Mouse (Mus musculus) myocyte (in vitro differentiated cells): ENCODE data around the gene Best1. TPM values are rescaled to one million over a fixed set of nuclear protein-coding genes. Genes with fewer than 3 reads are reported as not detected.

Source experiments
- H3K27me3 ChIP-seq: one replicate; pipeline ENCODE4 v1.6.1; 2011; ENCODE audit not compliant: control insufficient read depth, insufficient read depth, insufficient read length
- H3K36me3 ChIP-seq: one replicate; pipeline ENCODE4 v1.6.1; 2011; ENCODE audit not compliant: control insufficient read depth, insufficient read depth
- H3K4me2 ChIP-seq: one replicate; pipeline ENCODE4 v1.6.1; 2011; ENCODE audit warnings: low read depth, control low read depth
- H3K4me3 ChIP-seq: one replicate; pipeline ENCODE4 v1.5.1; 2011; ENCODE audit warnings: mild to moderate bottlenecking, control low read depth, moderate library complexity
- H3K79me2 ChIP-seq: one replicate; pipeline ENCODE4 v1.6.1; 2011; ENCODE audit not compliant: control insufficient read depth, insufficient read depth
- H3ac ChIP-seq: one replicate; pipeline ENCODE4 v1.6.1; 2011; ENCODE audit not compliant: control insufficient read depth, insufficient read length
- CEBPB ChIP-seq: IDR thresholded peaks from 2 replicates; pipeline ENCODE4 v1.6.1; 2011; ENCODE audit warnings: mild to moderate bottlenecking, moderate library complexity; ENCODE audit not compliant: poor library complexity, insufficient read depth, severe bottlenecking
- E2F4 ChIP-seq: IDR thresholded peaks from one replicate; pipeline ENCODE4 v1.6.1; 2011; ENCODE audit warnings: mild to moderate bottlenecking, control low read depth, moderate library complexity; ENCODE audit not compliant: insufficient read depth
- MAX ChIP-seq: IDR thresholded peaks from one replicate; pipeline ENCODE4 v1.6.1; 2011; ENCODE audit warnings: low read depth, mild to moderate bottlenecking, control low read depth
- MYOD1 ChIP-seq, 3 experiments: IDR thresholded peaks; one replicate each; pipeline ENCODE4 v1.6.1; 2011; ENCODE audit warnings: control low read depth in 2 of 3, low read depth in 2 of 3, mild to moderate bottlenecking in 2 of 3, moderate library complexity in 1 of 3; ENCODE audit not compliant: insufficient read length in 2 of 3, control insufficient read depth in 1 of 3
- MYOG ChIP-seq, 3 experiments: IDR thresholded peaks; one replicate each; pipeline ENCODE4 v1.6.1; 2011; ENCODE audit warnings: control low read depth in 2 of 3, low read depth in 2 of 3, mild to moderate bottlenecking in 2 of 3; ENCODE audit not compliant: insufficient read length in 2 of 3, control insufficient read depth in 1 of 3, insufficient read depth in 1 of 3
- POLR2A ChIP-seq: IDR thresholded peaks from one replicate; pipeline ENCODE4 v1.6.1; 2011; ENCODE audit warnings: low read depth, mild to moderate bottlenecking, control low read depth, moderate library complexity; ENCODE audit not compliant: insufficient read length
- POLR2AphosphoS2 ChIP-seq: IDR thresholded peaks from one replicate; pipeline ENCODE4 v1.6.1; 2011; ENCODE audit warnings: low read depth, control low read depth; ENCODE audit not compliant: insufficient read length
- REST ChIP-seq: IDR thresholded peaks from one replicate; pipeline ENCODE4 v1.6.1; 2011; ENCODE audit warnings: mild to moderate bottlenecking, control low read depth, moderate library complexity; ENCODE audit not compliant: insufficient read depth, insufficient read length
- SRF ChIP-seq: IDR thresholded peaks from one replicate; pipeline ENCODE4 v1.6.1; 2011; ENCODE audit warnings: low read depth; ENCODE audit not compliant: control insufficient read depth, insufficient read length
- TCF12 ChIP-seq: IDR thresholded peaks from one replicate; pipeline ENCODE4 v1.6.1; 2011; ENCODE audit warnings: mild to moderate bottlenecking, control low read depth; ENCODE audit not compliant: poor library complexity, insufficient read depth, severe bottlenecking
- TCF3 ChIP-seq: IDR thresholded peaks from one replicate; pipeline ENCODE4 v1.6.1; 2011; ENCODE audit warnings: low read depth, control low read depth; ENCODE audit not compliant: insufficient read length
- USF1 ChIP-seq: IDR thresholded peaks from one replicate; pipeline ENCODE4 v1.6.1; 2011; ENCODE audit warnings: low read depth, mild to moderate bottlenecking, control low read depth, moderate library complexity
- polyA plus RNA-seq: library from polyadenylated mRNA; unstranded; fragments of >200 nt; fragmentation: generic; extraction: Trizol; gene quantifications from one replicate; pipeline ENCODE4 v1.2.1, GENCODE M21; 2012; ENCODE audit warnings: missing spikeins

Gene Best1
- polyA plus RNA-seq, 1 experiment: 6.6 TPM

GRCm38 (mm10) chr19:9964205-9964916 is 37.1 kb downstream of the Best1 start:
- no peaks in the 10 kb centered on the region for H3K27me3 ChIP-seq
- H3ac ChIP-seq: no peak overlapping the region
- TF ChIP-seq MYOG (IDR thresholded peaks at IDR 0.05; ENCODE audit: control insufficient read depth in 1 of 3, insufficient read depth in 1 of 3, insufficient read length in 2 of 3, low read depth in 2 of 3) (peak in 1 of 3 experiments; percentile 56), USF1 (no peak)
- peak overlapping the region; percentile 33 for H3K4me2 ChIP-seq
- H3K36me3 ChIP-seq: no peaks in the 10 kb centered on the region
- no peaks in the 10 kb centered on the region for H3K79me2 ChIP-seq
- H3K4me3 ChIP-seq: no peak overlapping the region

DNA sequence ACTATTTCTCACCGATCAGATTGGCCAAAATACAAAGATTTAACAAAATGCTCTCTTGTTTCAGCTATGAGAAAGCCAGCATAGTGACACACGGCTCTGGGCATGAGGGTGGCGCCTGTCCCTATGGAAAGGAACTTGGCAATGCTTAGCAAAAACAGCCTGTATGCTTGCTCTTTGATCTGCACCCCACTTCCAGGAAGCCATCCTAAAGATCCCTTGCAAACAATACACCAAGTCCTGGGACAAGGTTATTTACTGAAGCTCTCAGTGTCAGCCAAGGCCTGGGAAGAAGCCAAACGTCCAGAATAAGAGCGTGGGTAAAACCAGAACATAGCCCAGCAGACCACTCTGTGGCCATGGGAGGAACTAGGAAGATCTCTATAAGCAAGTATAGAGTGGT is 40.7 kb downstream of the Best1 start:
- no peak overlapping the region for H3K4me3 ChIP-seq
- H3K36me3 ChIP-seq: no peaks in the 10 kb centered on the region
- TF ChIP-seq SRF: no peak
- no peak for TF ChIP-seq MAX
- TF ChIP-seq MYOD1 (IDR thresholded peaks at IDR 0.05; ENCODE audit: control insufficient read depth in 1 of 3, insufficient read length in 2 of 3, low read depth in 2 of 3): no peak
- no peak for TF ChIP-seq POLR2AphosphoS2
- TF ChIP-seq REST: no peak
- no peak for TF ChIP-seq CEBPB
- TF ChIP-seq TCF12: no peak
- TF ChIP-seq POLR2A: no peak
- TF ChIP-seq USF1: no peak
- TF ChIP-seq MYOG (IDR thresholded peaks at IDR 0.05; ENCODE audit: control insufficient read depth in 1 of 3, insufficient read depth in 1 of 3, insufficient read length in 2 of 3, low read depth in 2 of 3): no peak
- TF ChIP-seq E2F4: no peak
- no peak for TF ChIP-seq TCF3
- no peak overlapping the region for H3ac ChIP-seq
- no peak overlapping the region for H3K4me2 ChIP-seq
- no peaks in the 10 kb centered on the region for H3K79me2 ChIP-seq
- H3K27me3 ChIP-seq: no peaks in the 10 kb centered on the region

- Histone ChIP-seq H3K79me2 (no peaks in the 10 kb centered on the region), H3ac (no peak overlapping the region), H3K27me3 (no peaks in the 10 kb centered on the region), H3K4me2 (no peak overlapping the region), H3K4me3 (no peak overlapping the region), H3K36me3 (no peaks in the 10 kb centered on the region)
- TF ChIP-seq REST: no peak
Measured at GRCm38 (mm10) chr19:9957965-9958364, 43.5 kb downstream of the Best1 start.

GRCm38 (mm10) chr19:9956624-9957388 is 44.6 kb downstream of the Best1 start:
- TF ChIP-seq MYOG (IDR thresholded peaks at IDR 0.05; ENCODE audit: control insufficient read depth in 1 of 3, insufficient read depth in 1 of 3, insufficient read length in 2 of 3, low read depth in 2 of 3): no peak
- no peak for TF ChIP-seq MAX
- Histone ChIP-seq H3K4me3 (no peak overlapping the region), H3ac (no peak overlapping the region), H3K4me2 (no peak overlapping the region), H3K79me2 (no peaks in the 10 kb centered on the region), H3K27me3 (no peaks in the 10 kb centered on the region), H3K36me3 (no peaks in the 10 kb centered on the region)

DNA sequence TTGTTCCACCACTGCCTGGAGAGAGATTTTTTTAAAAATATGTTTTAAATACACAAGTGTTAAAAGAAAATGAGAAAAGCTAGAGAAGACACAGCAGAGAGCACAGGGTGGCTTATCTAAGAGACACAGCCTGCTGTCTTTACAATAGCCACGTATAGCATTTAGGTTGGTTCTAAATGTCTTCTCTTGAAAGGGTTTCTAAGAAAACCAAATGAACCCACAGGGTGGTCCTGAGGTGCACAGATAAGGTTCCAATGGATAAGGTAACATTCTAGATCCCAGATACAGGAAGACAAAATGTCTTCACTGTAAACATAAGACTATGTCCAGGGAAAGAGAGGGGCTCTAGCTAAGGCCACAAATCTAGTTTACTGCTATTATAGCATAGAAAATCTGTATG is 46.0 kb downstream of the Best1 start:
- peak overlapping the region; percentile 100 for H3K4me2 ChIP-seq
- no peaks in the 10 kb centered on the region for H3K79me2 ChIP-seq
- H3K36me3 ChIP-seq: no peaks in the 10 kb centered on the region
- TF ChIP-seq E2F4: no peak
- no peak for TF ChIP-seq REST
- no peak for TF ChIP-seq USF1
- no peak for TF ChIP-seq TCF3
- TF ChIP-seq MAX: no peak
- no peak for TF ChIP-seq POLR2AphosphoS2
- no peaks in the 10 kb centered on the region for H3K27me3 ChIP-seq
- peak overlapping the region; percentile 46 for H3ac ChIP-seq
- peak overlapping the region; percentile 25 for H3K4me3 ChIP-seq

- Histone ChIP-seq H3K4me3 (peak overlapping the region; percentile 25), H3K79me2 (no peaks in the 10 kb centered on the region), H3K4me2 (peak overlapping the region; percentile 100), H3ac (peak overlapping the region; percentile 46), H3K27me3 (no peaks in the 10 kb centered on the region), H3K36me3 (no peaks in the 10 kb centered on the region)
- no peak for TF ChIP-seq MYOG (IDR thresholded peaks at IDR 0.05; ENCODE audit: control insufficient read depth in 1 of 3, insufficient read depth in 1 of 3, insufficient read length in 2 of 3, low read depth in 2 of 3)
- no peak for TF ChIP-seq MYOD1 (IDR thresholded peaks at IDR 0.05; ENCODE audit: control insufficient read depth in 1 of 3, insufficient read length in 2 of 3, low read depth in 2 of 3)
- TF ChIP-seq REST: no peak
- no peak for TF ChIP-seq E2F4
- no peak for TF ChIP-seq TCF3
Measured at GRCm38 (mm10) chr19:9954811-9955202, 46.6 kb downstream of the Best1 start.
